Mouse (Mus musculus): Measurements from ENCODE around the gene Wbp2. TPM values are rescaled to one million over a fixed set of nuclear protein-coding genes. Genes with fewer than 3 reads are reported as not detected.

Wbp2 gene
- polyA plus RNA-seq, 1 experiment: 253 TPM

DNA sequence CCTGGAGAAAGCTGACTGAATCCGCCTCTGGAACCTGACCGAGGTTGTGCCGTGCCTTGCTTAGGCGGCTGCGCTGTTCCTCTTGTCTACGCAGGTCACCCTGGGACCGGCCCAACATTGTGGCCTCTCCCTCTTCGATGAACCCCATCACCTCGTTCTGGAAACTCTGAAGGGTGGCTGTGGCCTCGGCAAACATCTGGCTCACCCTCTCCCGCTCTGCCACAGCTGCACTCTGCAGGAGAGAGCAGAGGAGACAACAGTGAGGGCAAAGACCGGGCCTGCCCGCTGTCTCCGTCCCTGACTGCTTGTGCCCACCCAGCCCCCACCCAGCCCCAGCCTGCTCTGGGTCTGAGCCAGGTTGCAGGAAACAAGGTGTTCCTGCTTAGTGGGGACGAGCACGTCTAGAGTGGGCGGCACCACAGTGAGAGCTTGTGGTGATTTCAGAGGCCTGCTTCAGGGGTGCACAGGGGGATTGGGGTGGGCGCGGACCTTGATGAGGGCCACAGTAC lies 21.0 kb upstream of the Wbp2 start:
- H3K27ac ChIP-seq (ENCODE audit: control insufficient read depth, insufficient read depth, low read depth, low read length): peak overlapping the region; percentile 78
- peak overlapping the region; percentile 82 for H3K4me3 ChIP-seq (ENCODE audit: control insufficient read depth, low read depth, low read length)
- TF ChIP-seq POLR2A (IDR thresholded peaks at IDR 0.05; ENCODE audit: control insufficient read depth, low read depth, low read length): no peak
- no peak for TF ChIP-seq CTCF (IDR thresholded peaks at IDR 0.05; ENCODE audit: control insufficient read depth, insufficient read depth, insufficient replicate concordance, low read depth, low read length)
- H3K4me1 ChIP-seq (ENCODE audit: control insufficient read depth, insufficient read depth, low read length): peaks cover 38% of the 10 kb centered on the region
- H3K27me3 ChIP-seq (ENCODE audit: control insufficient read depth, insufficient read depth, low read length): no peaks in the 10 kb centered on the region
- no peaks in the 10 kb centered on the region for H3K36me3 ChIP-seq (ENCODE audit: control insufficient read depth, insufficient read depth, low read length)

DNA sequence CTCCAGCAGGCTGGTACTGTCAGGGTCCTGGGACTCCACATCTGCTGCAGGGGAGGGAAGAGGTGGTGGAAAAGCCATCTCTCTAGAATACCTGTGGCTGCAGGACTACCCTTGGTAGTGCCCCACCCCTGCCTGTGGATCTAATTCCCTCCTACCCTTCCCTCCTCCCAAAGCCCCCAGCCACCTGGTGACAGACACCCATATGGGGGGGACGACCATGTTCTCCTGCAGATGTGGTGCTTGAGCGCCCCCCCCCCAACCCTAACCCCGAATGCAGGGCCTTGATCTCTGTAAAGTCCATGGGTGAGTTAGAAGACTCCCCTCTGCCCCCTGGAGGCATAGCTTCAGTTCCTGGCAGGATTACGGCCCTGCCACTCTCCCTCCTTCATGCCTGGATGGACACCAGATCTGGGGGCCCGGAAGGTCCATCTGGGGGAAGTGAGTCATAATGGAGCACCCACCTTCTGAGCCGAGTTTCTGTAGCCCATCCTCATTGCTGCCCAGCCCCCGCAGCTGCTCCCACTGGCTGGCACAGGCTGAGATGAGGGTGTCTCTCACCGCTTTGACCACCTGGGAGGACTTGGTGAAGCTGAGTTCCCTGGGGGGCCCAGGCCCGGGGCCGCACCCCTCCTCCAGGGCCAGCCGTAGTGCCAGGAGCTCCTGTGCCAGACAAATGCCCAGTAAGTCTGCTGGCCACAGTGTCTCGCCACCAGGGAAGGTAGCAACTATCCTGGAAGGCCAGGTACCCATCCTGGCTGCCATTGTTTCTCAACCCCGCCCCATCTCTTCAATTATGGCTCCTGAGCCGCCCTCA lies 20.4 kb upstream of the Wbp2 start:
- peaks cover 38% of the 10 kb centered on the region for H3K4me1 ChIP-seq (ENCODE audit: control insufficient read depth, insufficient read depth, low read length)
- peak overlapping the region; percentile 33 for H3K4me3 ChIP-seq (ENCODE audit: control insufficient read depth, low read depth, low read length)
- H3K27me3 ChIP-seq (ENCODE audit: control insufficient read depth, insufficient read depth, low read length): no peaks in the 10 kb centered on the region

DNA sequence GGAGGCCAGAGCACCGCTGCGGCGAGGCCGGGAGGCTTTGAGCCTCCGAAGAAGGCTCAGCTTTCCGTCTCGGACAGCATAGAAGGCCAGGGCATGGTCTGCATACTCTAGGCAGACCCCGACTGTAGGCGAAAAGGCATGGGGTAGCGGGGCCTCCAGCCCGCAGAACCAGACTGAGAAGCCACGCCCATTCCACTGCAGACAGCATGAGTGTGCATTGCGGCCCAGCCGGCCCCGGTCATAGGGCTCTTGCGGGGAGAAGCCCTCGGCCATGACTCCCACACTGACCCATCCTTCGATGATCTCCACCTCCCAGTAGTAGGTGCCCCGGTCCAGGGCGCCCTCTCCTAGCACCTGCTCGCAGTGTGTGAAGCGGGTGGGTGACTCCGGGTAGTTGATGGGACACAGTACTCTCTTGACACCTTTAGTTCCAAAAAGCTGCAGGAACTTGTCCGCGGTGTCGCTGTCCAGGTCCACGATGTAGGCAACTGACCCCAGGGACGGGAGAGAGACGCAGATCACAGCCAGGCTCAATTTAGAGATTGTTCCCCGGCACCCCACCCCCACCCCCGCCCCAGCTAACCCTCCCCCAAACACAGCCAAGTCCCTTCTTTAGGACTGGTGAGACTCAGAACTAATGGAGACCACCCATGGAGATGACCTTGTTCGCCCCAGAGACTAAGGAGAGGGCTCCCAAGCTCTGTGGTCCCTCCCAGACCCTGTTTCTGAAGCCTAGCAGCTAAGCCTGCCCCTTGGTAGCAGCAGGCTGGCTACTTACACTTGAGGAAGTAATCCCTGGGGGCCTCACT lies 19.6 kb upstream of the Wbp2 start:
- Histone ChIP-seq H3K36me3 (ENCODE audit: control insufficient read depth, insufficient read depth, low read length) (no peaks in the 10 kb centered on the region), H3K27ac (ENCODE audit: control insufficient read depth, insufficient read depth, low read depth, low read length) (peak overlapping the region; percentile 21; the same call in 1 of the 2 replicates), H3K4me1 (ENCODE audit: control insufficient read depth, insufficient read depth, low read length) (peaks cover 38% of the 10 kb centered on the region), H3K4me3 (ENCODE audit: control insufficient read depth, low read depth, low read length) (no peak overlapping the region), H3K27me3 (ENCODE audit: control insufficient read depth, insufficient read depth, low read length) (no peaks in the 10 kb centered on the region)
- TF ChIP-seq CTCF (IDR thresholded peaks at IDR 0.05; ENCODE audit: control insufficient read depth, insufficient read depth, insufficient replicate concordance, low read depth, low read length) (no peak), POLR2A (IDR thresholded peaks at IDR 0.05; ENCODE audit: control insufficient read depth, low read depth, low read length) (no peak)

More for the DNA sequence above, 20.4 kb upstream of the Wbp2 start:
- no peaks in the 10 kb centered on the region for H3K36me3 ChIP-seq (ENCODE audit: control insufficient read depth, insufficient read depth, low read length)
- peak overlapping the region; percentile 78 for H3K27ac ChIP-seq (ENCODE audit: control insufficient read depth, insufficient read depth, low read depth, low read length)
- TF ChIP-seq CTCF (IDR thresholded peaks at IDR 0.05; ENCODE audit: control insufficient read depth, insufficient read depth, insufficient replicate concordance, low read depth, low read length) (no peak), POLR2A (IDR thresholded peaks at IDR 0.05; ENCODE audit: control insufficient read depth, low read depth, low read length) (no peak)

DNA sequence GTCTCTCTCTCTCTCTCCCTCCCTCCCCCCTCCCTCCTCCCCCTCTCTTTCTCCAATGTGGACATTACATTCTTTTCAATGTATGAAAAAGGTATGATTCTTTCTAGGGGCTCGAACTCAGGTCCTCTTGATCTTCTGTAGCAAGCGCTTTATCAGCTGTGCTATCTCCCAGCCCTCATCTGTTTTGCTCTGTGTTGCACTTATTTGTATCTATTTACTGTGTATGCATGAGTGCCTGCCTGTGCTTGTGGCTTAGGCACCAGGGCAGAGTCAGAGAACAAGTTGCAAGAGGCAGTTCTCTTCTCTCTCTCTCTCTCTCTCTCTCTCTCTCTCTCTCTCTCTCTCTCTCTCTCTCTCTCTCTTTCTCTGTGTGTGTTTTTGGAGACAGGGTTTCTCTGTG lies 18.3 kb upstream of the Wbp2 start:
- Histone ChIP-seq H3K27me3 (ENCODE audit: control insufficient read depth, insufficient read depth, low read length) (no peaks in the 10 kb centered on the region), H3K4me1 (ENCODE audit: control insufficient read depth, insufficient read depth, low read length) (peaks cover 42% of the 10 kb centered on the region), H3K36me3 (ENCODE audit: control insufficient read depth, insufficient read depth, low read length) (no peaks in the 10 kb centered on the region), H3K4me3 (ENCODE audit: control insufficient read depth, low read depth, low read length) (no peak overlapping the region), H3K27ac (ENCODE audit: control insufficient read depth, insufficient read depth, low read depth, low read length) (peak overlapping the region; percentile 19; the same call in 1 of the 2 replicates)
- TF ChIP-seq POLR2A (IDR thresholded peaks at IDR 0.05; ENCODE audit: control insufficient read depth, low read depth, low read length) (no peak), CTCF (IDR thresholded peaks at IDR 0.05; ENCODE audit: control insufficient read depth, insufficient read depth, insufficient replicate concordance, low read depth, low read length) (no peak)

DNA sequence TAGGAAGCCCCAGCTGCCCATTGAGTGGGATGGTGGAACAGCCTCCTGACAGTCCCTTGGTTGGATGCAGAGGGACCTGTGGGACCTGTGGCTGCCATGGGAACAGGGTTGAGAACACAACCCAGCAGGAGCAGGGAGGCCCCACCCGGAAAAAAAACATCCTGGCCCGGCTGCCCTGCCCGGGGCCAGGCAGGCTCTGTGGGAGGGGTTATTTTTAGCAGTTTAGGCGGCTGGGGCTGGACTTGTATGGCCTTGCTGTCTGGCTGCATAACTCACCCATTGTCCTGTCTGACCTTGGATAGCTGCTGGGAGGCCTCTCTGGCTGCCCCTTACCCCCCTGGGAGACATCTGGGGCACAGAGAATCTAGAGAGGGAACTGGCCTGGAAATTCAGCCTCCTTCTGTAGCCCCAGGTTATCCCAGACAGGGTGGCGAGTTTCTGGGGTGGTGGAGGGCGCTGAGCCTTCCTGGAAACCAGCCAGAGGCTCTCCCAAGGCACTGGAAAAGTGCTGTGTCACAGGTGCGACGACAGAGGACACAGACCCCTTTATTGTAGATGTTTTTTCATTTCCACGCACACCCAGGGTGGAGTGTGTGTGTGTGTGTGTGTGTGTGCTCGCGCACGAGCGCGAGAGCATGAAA lies 17.3 kb upstream of the Wbp2 start:
- Histone ChIP-seq H3K36me3 (ENCODE audit: control insufficient read depth, insufficient read depth, low read length) (no peaks in the 10 kb centered on the region), H3K4me1 (ENCODE audit: control insufficient read depth, insufficient read depth, low read length) (peaks cover 39% of the 10 kb centered on the region), H3K27ac (ENCODE audit: control insufficient read depth, insufficient read depth, low read depth, low read length) (peak overlapping the region; percentile 80), H3K27me3 (ENCODE audit: control insufficient read depth, insufficient read depth, low read length) (no peaks in the 10 kb centered on the region), H3K4me3 (ENCODE audit: control insufficient read depth, low read depth, low read length) (no peak overlapping the region)
- TF ChIP-seq POLR2A (IDR thresholded peaks at IDR 0.05; ENCODE audit: control insufficient read depth, low read depth, low read length): no peak
- no peak for TF ChIP-seq CTCF (IDR thresholded peaks at IDR 0.05; ENCODE audit: control insufficient read depth, insufficient read depth, insufficient replicate concordance, low read depth, low read length)

DNA sequence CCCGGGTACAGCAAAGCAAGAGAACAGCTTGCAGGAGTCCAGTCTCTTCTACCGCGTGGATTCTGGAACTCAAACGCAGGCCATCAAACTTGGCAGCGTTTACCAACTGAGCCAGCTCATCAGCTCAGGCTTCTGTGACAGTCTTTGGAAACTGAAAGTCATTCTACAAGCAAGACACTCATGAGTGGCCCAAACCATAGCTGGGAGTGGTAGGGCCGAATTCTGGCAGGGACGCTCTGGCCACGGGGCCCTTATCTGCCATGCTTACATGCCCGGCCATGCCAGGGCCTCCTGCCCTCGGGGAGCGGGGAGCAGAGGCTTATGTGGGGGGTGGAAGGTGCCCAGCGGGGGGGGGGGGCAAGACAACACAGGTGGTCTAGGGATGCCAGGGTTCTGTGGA lies 16.8 kb upstream of the Wbp2 start:
- no peak for TF ChIP-seq CTCF (IDR thresholded peaks at IDR 0.05; ENCODE audit: control insufficient read depth, insufficient read depth, insufficient replicate concordance, low read depth, low read length)
- no peak for TF ChIP-seq POLR2A (IDR thresholded peaks at IDR 0.05; ENCODE audit: control insufficient read depth, low read depth, low read length)
- peak overlapping the region; percentile 64 for H3K27ac ChIP-seq (ENCODE audit: control insufficient read depth, insufficient read depth, low read depth, low read length)
- no peaks in the 10 kb centered on the region for H3K27me3 ChIP-seq (ENCODE audit: control insufficient read depth, insufficient read depth, low read length)
- H3K36me3 ChIP-seq (ENCODE audit: control insufficient read depth, insufficient read depth, low read length): no peaks in the 10 kb centered on the region
- H3K4me1 ChIP-seq (ENCODE audit: control insufficient read depth, insufficient read depth, low read length): peaks cover 41% of the 10 kb centered on the region
- no peak overlapping the region for H3K4me3 ChIP-seq (ENCODE audit: control insufficient read depth, low read depth, low read length)

Measured in testis, adult 2 months (tissue).